Mouse (Mus musculus) inflammation-experienced regulatory T-cells, adult 16 weeks (primary cell): ENCODE data around the gene Akirin1. TPM values are rescaled to one million over a fixed set of nuclear protein-coding genes. Genes with fewer than 3 reads are reported as not detected.

Experiments used
- polyA plus RNA-seq: library from polyadenylated mRNA; unstranded; fragments of 100-300 nt; shearing (Covaris generic); gene quantifications from one replicate; pipeline ENCODE4 v1.2.1, GENCODE M21; 2017

Akirin1 gene
- polyA plus RNA-seq, result 22.6 TPM

GRCm38 (mm10) chr4:123750152-123750651 lies at the start of gene Akirin1:
TSS of gene Akirin1 (minus strand) at chr4:123750345.

GRCm38 (mm10) chr4:123787191-123787985 lies 37.2 kb upstream of the Akirin1 start, which contains the start of gene Rhbdl2:
TSS of gene Rhbdl2 (plus strand) at chr4:123787874.

GRCm38 (mm10) chr4:123717574-123718433 lies 32.3 kb downstream of the Akirin1 start, which contains the start of gene Ndufs5:
TSS of gene Ndufs5 (minus strand) at chr4:123718202.

Other genes starting within 250 kb of the Akirin1 start
- 165 TPM for gene Macf1, start 66.0 kb downstream of the Akirin1 start, polyA plus RNA-seq
- 162 TPM for gene Ndufs5, start 32.1 kb downstream of the Akirin1 start, polyA plus RNA-seq
- not detected for gene Rhbdl2, start 37.5 kb upstream of the Akirin1 start, polyA plus RNA-seq
- not detected for gene 4933427I04Rik, start 109.3 kb upstream of the Akirin1 start, polyA plus RNA-seq
- 14.9 TPM for gene Mycbp, start 154.5 kb upstream of the Akirin1 start, polyA plus RNA-seq
- gene Rragc, start 167.1 kb upstream of the Akirin1 start, polyA plus RNA-seq, result 22.0 TPM
- gene 4930535I16Rik, start 167.7 kb upstream of the Akirin1 start, polyA plus RNA-seq, result not detected